Mouse (Mus musculus): Measurements from ENCODE around the gene Hs1bp3. TPM values are rescaled to one million over a fixed set of nuclear protein-coding genes. Genes with fewer than 3 reads are reported as not detected.
A peak's percentile ranks its signal among the peaks of the same experiment; 100 is the strongest.

The Hs1bp3 gene
- polyA plus RNA-seq, 1 experiment from 2014 or later: 15.7 TPM

DNA sequence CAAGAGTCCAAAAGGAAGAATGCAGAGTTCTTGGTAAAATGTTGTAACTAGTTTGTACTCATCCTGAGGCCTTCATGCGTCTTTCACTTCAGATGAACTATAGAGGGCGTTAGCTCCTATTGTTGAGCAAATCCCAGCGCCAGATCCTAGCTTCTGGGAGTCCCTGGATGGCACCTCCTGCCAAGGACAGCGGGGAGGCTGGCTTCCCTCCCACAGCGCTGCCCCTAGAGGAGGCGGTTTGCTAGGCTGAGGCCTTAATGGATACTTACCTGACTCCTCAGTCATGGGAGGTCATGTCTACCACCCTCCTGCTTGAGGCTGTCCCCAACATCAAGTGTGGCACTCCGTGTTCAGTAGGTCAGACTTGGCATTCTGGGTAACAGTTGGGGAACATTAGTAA is 16.0 kb downstream of the Hs1bp3 start:
- peaks cover 6% of the 10 kb centered on the region; the same call in 1 of the 2 replicates for H3K36me3 ChIP-seq (ENCODE audit: control insufficient read depth, insufficient read depth, low read length)
- ATAC-seq (ENCODE audit: insufficient read depth, low FRiP score): no peak
- WGBS: 96% methylated on average over 7 of the region's 7 CpGs

DNA sequence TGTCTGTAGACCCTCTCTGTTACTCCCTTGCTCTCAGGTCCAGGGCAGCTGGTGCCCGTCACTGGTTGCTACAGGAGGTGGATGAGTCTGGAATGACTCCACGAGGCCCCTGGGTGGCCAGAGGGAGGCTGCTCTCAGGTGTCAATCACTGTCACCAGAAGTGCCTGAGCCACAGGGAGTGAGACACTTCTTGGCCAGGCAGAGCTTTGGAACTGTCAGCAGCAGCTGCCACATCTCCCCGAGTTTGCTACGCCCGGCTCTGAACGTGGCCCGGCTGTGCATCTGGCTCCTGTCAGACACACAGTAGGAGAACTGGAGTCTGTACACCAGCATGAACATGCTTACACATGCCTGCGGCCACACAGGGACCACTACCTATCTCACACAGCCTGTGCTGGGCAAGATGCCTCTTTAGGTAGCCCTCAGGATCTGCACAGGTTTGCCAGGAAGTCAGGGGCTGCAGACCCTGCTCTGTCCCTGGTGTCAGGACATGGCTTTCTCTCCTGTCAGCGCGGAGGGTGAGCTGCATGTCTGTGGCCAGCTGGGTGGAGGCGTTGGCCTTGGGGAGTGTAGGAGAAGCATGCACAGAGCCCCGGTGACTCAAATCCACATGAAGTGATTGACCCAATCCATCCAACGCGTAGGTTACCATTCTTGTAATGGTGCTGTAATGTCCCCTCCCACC is 18.4 kb downstream of the Hs1bp3 start:
- H3K9ac ChIP-seq (ENCODE audit: low read length): no peak overlapping the region
- peaks cover 6% of the 10 kb centered on the region; the same call in 1 of the 2 replicates for H3K36me3 ChIP-seq (ENCODE audit: control insufficient read depth, insufficient read depth, low read length)
- H3K4me2 ChIP-seq (ENCODE audit: low read depth, low read length): 0 out of 2 replicates have a peak overlapping the region, but pooled peaks have one; percentile 20
- H3K27ac ChIP-seq (ENCODE audit: low read length): peak overlapping the region; percentile 58
- H3K4me3 ChIP-seq (replicated peaks; ENCODE audit: low read length): no peak overlapping the region
- H3K27me3 ChIP-seq (ENCODE audit: control insufficient read depth, insufficient read depth, low read length): no peaks in the 10 kb centered on the region
- H3K4me1 ChIP-seq (ENCODE audit: control insufficient read depth, insufficient read depth, low read length): peaks cover 28% of the 10 kb centered on the region
- peak; percentile 59 for ATAC-seq (ENCODE audit: insufficient read depth, low FRiP score)
- WGBS: 37% methylated on average over 14 of the region's 14 CpGs
- no peaks in the 10 kb centered on the region for H3K9me3 ChIP-seq (replicated peaks; ENCODE audit: control insufficient read depth, low read length)

More for the DNA sequence above, 16.0 kb downstream of the Hs1bp3 start:
- Histone ChIP-seq H3K9ac (ENCODE audit: low read length) (no peak overlapping the region), H3K4me2 (ENCODE audit: low read depth, low read length) (no peak overlapping the region), H3K4me3 (replicated peaks; ENCODE audit: low read length) (no peak overlapping the region), H3K27ac (ENCODE audit: low read length) (no peak overlapping the region), H3K9me3 (replicated peaks; ENCODE audit: control insufficient read depth, low read length) (no peaks in the 10 kb centered on the region), H3K27me3 (ENCODE audit: control insufficient read depth, insufficient read depth, low read length) (no peaks in the 10 kb centered on the region), H3K4me1 (ENCODE audit: control insufficient read depth, insufficient read depth, low read length) (peaks cover 28% of the 10 kb centered on the region)

DNA sequence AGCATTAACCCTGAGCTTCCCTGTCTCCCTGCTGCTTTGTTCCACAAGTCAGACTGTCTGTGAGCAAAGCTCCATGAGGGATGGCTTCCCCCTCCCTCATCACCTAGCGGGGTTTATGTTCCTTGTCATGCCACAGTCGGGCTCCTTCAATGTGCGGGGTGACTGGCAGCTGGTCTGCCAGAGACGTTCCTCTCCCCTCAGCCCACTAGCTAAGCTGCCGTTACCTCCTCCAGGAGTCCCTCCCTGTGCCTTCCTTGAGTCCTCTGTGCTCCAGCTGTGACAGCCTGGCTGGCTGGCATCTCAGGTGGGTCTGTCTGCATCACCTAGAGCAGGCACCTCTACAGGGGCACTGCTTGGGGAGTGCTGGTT is 18.9 kb downstream of the Hs1bp3 start:
- Histone ChIP-seq H3K27ac (ENCODE audit: low read length) (no peak overlapping the region), H3K4me2 (ENCODE audit: low read depth, low read length) (no peak overlapping the region), H3K9ac (ENCODE audit: low read length) (peak overlapping the region; percentile 32; the same call in 1 of the 2 replicates), H3K4me3 (replicated peaks; ENCODE audit: low read length) (no peak overlapping the region), H3K9me3 (replicated peaks; ENCODE audit: control insufficient read depth, low read length) (no peaks in the 10 kb centered on the region), H3K4me1 (ENCODE audit: control insufficient read depth, insufficient read depth, low read length) (peaks cover 29% of the 10 kb centered on the region), H3K27me3 (ENCODE audit: control insufficient read depth, insufficient read depth, low read length) (no peaks in the 10 kb centered on the region), H3K36me3 (ENCODE audit: control insufficient read depth, insufficient read depth, low read length) (peaks cover 8% of the 10 kb centered on the region; the same call in 1 of the 2 replicates)
- WGBS: 57% methylated on average over 5 of the region's 5 CpGs
- ATAC-seq (ENCODE audit: insufficient read depth, low FRiP score): no peak

DNA sequence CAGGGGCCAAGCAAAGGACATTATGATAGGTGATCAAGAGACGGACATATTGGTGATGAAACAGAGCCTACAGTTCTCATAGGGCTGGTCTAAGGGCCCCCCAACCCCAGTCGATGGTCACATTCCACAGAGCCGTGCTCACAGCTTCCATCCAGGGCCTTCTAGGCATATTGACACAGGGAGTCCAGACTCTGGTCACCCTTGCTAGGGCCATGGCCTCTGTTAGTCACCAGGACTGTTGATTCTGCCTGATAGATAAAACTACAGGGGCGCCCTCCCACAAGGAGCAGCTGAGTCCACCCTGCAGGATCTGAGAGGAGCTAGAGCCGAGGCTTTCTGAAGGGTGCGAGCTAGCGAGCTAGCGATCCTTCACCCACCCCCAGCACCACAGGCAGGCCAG is 20.4 kb downstream of the Hs1bp3 start:
- Histone ChIP-seq H3K4me3 (replicated peaks; ENCODE audit: low read length) (no peak overlapping the region), H3K4me2 (ENCODE audit: low read depth, low read length) (no peak overlapping the region), H3K4me1 (ENCODE audit: control insufficient read depth, insufficient read depth, low read length) (peaks cover 34% of the 10 kb centered on the region), H3K9me3 (replicated peaks; ENCODE audit: control insufficient read depth, low read length) (no peaks in the 10 kb centered on the region), H3K9ac (ENCODE audit: low read length) (no peak overlapping the region), H3K36me3 (ENCODE audit: control insufficient read depth, insufficient read depth, low read length) (peaks cover 9% of the 10 kb centered on the region; the same call in 1 of the 2 replicates), H3K27ac (ENCODE audit: low read length) (no peak overlapping the region), H3K27me3 (ENCODE audit: control insufficient read depth, insufficient read depth, low read length) (no peaks in the 10 kb centered on the region)
- WGBS: 76% methylated on average over 8 of the region's 8 CpGs
- no peak; the same call in 1 of the 2 replicates for ATAC-seq (ENCODE audit: insufficient read depth, low FRiP score)

- H3K4me2 ChIP-seq (ENCODE audit: low read depth, low read length): no peak overlapping the region
- peaks cover 7% of the 10 kb centered on the region; the same call in 1 of the 2 replicates for H3K36me3 ChIP-seq (ENCODE audit: control insufficient read depth, insufficient read depth, low read length)
- peaks cover 39% of the 10 kb centered on the region for H3K4me1 ChIP-seq (ENCODE audit: control insufficient read depth, insufficient read depth, low read length)
- H3K9me3 ChIP-seq (replicated peaks; ENCODE audit: control insufficient read depth, low read length): no peaks in the 10 kb centered on the region
- H3K27me3 ChIP-seq (ENCODE audit: control insufficient read depth, insufficient read depth, low read length): no peaks in the 10 kb centered on the region
- no peak overlapping the region for H3K9ac ChIP-seq (ENCODE audit: low read length)
- no peak for ATAC-seq (ENCODE audit: insufficient read depth, low FRiP score)
- H3K27ac ChIP-seq (ENCODE audit: low read length): no peak overlapping the region
- H3K4me3 ChIP-seq (replicated peaks; ENCODE audit: low read length): no peak overlapping the region
- WGBS: 79% methylated on average over 4 of the region's 4 CpGs
Measured at GRCm38 (mm10) chr12:8334261-8334660, 21.0 kb downstream of the Hs1bp3 start.

- 87% methylated on average over 2 of the region's 2 CpGs for WGBS
- H3K4me2 ChIP-seq (ENCODE audit: low read depth, low read length): no peak overlapping the region
Measured at GRCm38 (mm10) chr12:8335503-8335902, 22.3 kb downstream of the Hs1bp3 start.

DNA sequence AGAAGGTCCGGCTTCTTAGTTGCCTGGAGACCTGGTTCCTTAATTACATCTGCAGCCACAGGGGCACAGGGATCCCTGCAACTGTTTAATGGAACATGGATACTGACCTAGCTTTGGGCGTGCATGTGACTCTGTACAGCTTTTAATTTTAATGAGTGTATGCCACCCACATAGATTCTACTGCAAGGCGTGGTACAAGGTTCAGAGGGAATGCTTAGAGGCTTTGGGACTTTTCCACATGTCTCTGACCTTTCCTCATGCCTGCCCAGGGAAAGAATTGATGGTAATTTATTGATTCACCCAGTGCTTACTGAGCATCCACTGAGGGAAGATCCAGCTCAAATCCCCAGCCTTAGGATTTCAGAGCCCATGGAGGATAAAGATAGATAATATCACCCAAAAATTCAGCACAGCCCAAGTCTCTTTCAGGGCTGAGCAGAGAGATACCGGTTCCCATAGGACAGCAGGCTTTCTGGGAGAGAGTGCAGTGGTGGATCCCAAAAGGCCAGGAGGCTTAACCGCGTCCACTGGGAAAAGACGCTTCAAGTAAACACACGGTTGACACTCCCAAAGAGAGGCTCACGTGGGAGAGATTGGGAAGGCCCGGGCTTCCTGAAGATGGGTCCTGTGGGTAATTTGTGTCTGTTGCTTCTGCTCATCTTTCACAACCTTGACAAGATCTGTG is 23.5 kb downstream of the Hs1bp3 start:
- Histone ChIP-seq H3K4me3 (replicated peaks; ENCODE audit: low read length) (no peak overlapping the region), H3K4me1 (ENCODE audit: control insufficient read depth, insufficient read depth, low read length) (peaks cover 29% of the 10 kb centered on the region), H3K9ac (ENCODE audit: low read length) (no peak overlapping the region), H3K27me3 (ENCODE audit: control insufficient read depth, insufficient read depth, low read length) (no peaks in the 10 kb centered on the region), H3K36me3 (ENCODE audit: control insufficient read depth, insufficient read depth, low read length) (0 out of 2 replicates have a peak, but pooled peaks cover 3% of the 10 kb centered on the region), H3K27ac (ENCODE audit: low read length) (no peak overlapping the region), H3K4me2 (ENCODE audit: low read depth, low read length) (no peak overlapping the region), H3K9me3 (replicated peaks; ENCODE audit: control insufficient read depth, low read length) (no peaks in the 10 kb centered on the region)
- 79% methylated on average over 10 of the region's 10 CpGs for whole genome bisulfite sequencing
- ATAC-seq (ENCODE audit: insufficient read depth, low FRiP score): no peak

More at GRCm38 (mm10) chr12:8335503-8335902, 22.3 kb downstream of the Hs1bp3 start:
- no peaks in the 10 kb centered on the region for H3K9me3 ChIP-seq (replicated peaks; ENCODE audit: control insufficient read depth, low read length)
- H3K36me3 ChIP-seq (ENCODE audit: control insufficient read depth, insufficient read depth, low read length): 0 out of 2 replicates have a peak, but pooled peaks cover 3% of the 10 kb centered on the region
- ATAC-seq (ENCODE audit: insufficient read depth, low FRiP score): no peak
- H3K27ac ChIP-seq (ENCODE audit: low read length): no peak overlapping the region
- H3K4me1 ChIP-seq (ENCODE audit: control insufficient read depth, insufficient read depth, low read length): peaks cover 42% of the 10 kb centered on the region
- H3K27me3 ChIP-seq (ENCODE audit: control insufficient read depth, insufficient read depth, low read length): no peaks in the 10 kb centered on the region
- H3K4me3 ChIP-seq (replicated peaks; ENCODE audit: low read length): no peak overlapping the region
- no peak overlapping the region for H3K9ac ChIP-seq (ENCODE audit: low read length)

GRCm38 (mm10) chr12:8337286-8338060 is 24.2 kb downstream of the Hs1bp3 start:
- 71% methylated on average over 12 of the region's 12 CpGs for WGBS
- Histone ChIP-seq H3K9me3 (replicated peaks; ENCODE audit: control insufficient read depth, low read length) (no peaks in the 10 kb centered on the region), H3K27me3 (ENCODE audit: control insufficient read depth, insufficient read depth, low read length) (no peaks in the 10 kb centered on the region), H3K4me3 (replicated peaks; ENCODE audit: low read length) (no peak overlapping the region), H3K36me3 (ENCODE audit: control insufficient read depth, insufficient read depth, low read length) (0 out of 2 replicates have a peak, but pooled peaks cover 6% of the 10 kb centered on the region), H3K9ac (ENCODE audit: low read length) (no peak overlapping the region), H3K4me1 (ENCODE audit: control insufficient read depth, insufficient read depth, low read length) (peaks cover 23% of the 10 kb centered on the region), H3K27ac (ENCODE audit: low read length) (no peak overlapping the region), H3K4me2 (ENCODE audit: low read depth, low read length) (no peak overlapping the region)
- no peak for ATAC-seq (ENCODE audit: insufficient read depth, low FRiP score)

All from stomach, embryonic 16.5 days (tissue).